Mouse (Mus musculus): Measurements from ENCODE around the gene Sorl1. TPM values are rescaled to one million over a fixed set of nuclear protein-coding genes. Genes with fewer than 3 reads are reported as not detected.

The Sorl1 gene
- polyA plus RNA-seq, 1 experiment from 2014 or later: 2.8 TPM

GRCm38 (mm10) chr9:42125262-42125982 lies 1.3 kb upstream of the Sorl1 start:
- WGBS: 69% methylated on average over 9 of the region's 9 CpGs
- Histone ChIP-seq H3K4me3 (ENCODE audit: low read depth, low read length) (no peak overlapping the region), H3K4me1 (replicated peaks; ENCODE audit: control insufficient read depth, insufficient read depth, low read length) (no peaks in the 10 kb centered on the region), H3K36me3 (ENCODE audit: control insufficient read depth, insufficient read depth) (no peaks in the 10 kb centered on the region), H3K27ac (ENCODE audit: low read depth, low read length) (no peak overlapping the region), H3K4me2 (replicated peaks; ENCODE audit: low read depth) (no peak overlapping the region), H3K9ac (ENCODE audit: low read depth, low read length) (no peak overlapping the region), H3K27me3 (replicated peaks; ENCODE audit: control insufficient read depth, insufficient read depth, low read length) (no peaks in the 10 kb centered on the region), H3K9me3 (ENCODE audit: control insufficient read depth) (no peaks in the 10 kb centered on the region)
- no peak for ATAC-seq
- no peak for TF ChIP-seq CTCF (IDR thresholded peaks at IDR 0.05; ENCODE audit: low read depth)

GRCm38 (mm10) chr9:42123204-42123603 lies 893 bp downstream of the Sorl1 start:
- Histone ChIP-seq H3K27me3 (replicated peaks; ENCODE audit: control insufficient read depth, insufficient read depth, low read length) (no peaks in the 10 kb centered on the region), H3K4me3 (ENCODE audit: low read depth, low read length) (peak overlapping the region; percentile 93), H3K36me3 (ENCODE audit: control insufficient read depth, insufficient read depth) (no peaks in the 10 kb centered on the region), H3K9ac (ENCODE audit: low read depth, low read length) (peak overlapping the region; percentile 69), H3K4me2 (replicated peaks; ENCODE audit: low read depth) (peak overlapping the region; percentile 97), H3K9me3 (ENCODE audit: control insufficient read depth) (no peaks in the 10 kb centered on the region), H3K4me1 (replicated peaks; ENCODE audit: control insufficient read depth, insufficient read depth, low read length) (no peaks in the 10 kb centered on the region), H3K27ac (ENCODE audit: low read depth, low read length) (0 out of 2 replicates have a peak overlapping the region, but pooled peaks have one; percentile 50)
- no peak for TF ChIP-seq CTCF (IDR thresholded peaks at IDR 0.05; ENCODE audit: low read depth)
- no peak for ATAC-seq
- WGBS: 26% methylated on average over 11 of the region's 11 CpGs

GRCm38 (mm10) chr9:42122441-42122840 lies 1.7 kb downstream of the Sorl1 start:
- WGBS: 59% methylated on average over 6 of the region's 6 CpGs
- no peak for TF ChIP-seq CTCF (IDR thresholded peaks at IDR 0.05; ENCODE audit: low read depth)
- Histone ChIP-seq H3K4me3 (ENCODE audit: low read depth, low read length) (peak overlapping the region; percentile 93; the same call in 1 of the 2 replicates), H3K9me3 (ENCODE audit: control insufficient read depth) (no peaks in the 10 kb centered on the region), H3K9ac (ENCODE audit: low read depth, low read length) (no peak overlapping the region), H3K4me2 (replicated peaks; ENCODE audit: low read depth) (peak overlapping the region; percentile 97), H3K4me1 (replicated peaks; ENCODE audit: control insufficient read depth, insufficient read depth, low read length) (no peaks in the 10 kb centered on the region), H3K27me3 (replicated peaks; ENCODE audit: control insufficient read depth, insufficient read depth, low read length) (no peaks in the 10 kb centered on the region), H3K27ac (ENCODE audit: low read depth, low read length) (peak overlapping the region; percentile 31; the same call in 1 of the 2 replicates), H3K36me3 (ENCODE audit: control insufficient read depth, insufficient read depth) (no peaks in the 10 kb centered on the region)
- no peak for ATAC-seq

GRCm38 (mm10) chr9:42121631-42122354 lies 2.3 kb downstream of the Sorl1 start:
- Histone ChIP-seq H3K27me3 (replicated peaks; ENCODE audit: control insufficient read depth, insufficient read depth, low read length) (no peaks in the 10 kb centered on the region), H3K4me1 (replicated peaks; ENCODE audit: control insufficient read depth, insufficient read depth, low read length) (no peaks in the 10 kb centered on the region), H3K4me2 (replicated peaks; ENCODE audit: low read depth) (peak overlapping the region; percentile 97), H3K4me3 (ENCODE audit: low read depth, low read length) (no peak overlapping the region), H3K9me3 (ENCODE audit: control insufficient read depth) (no peaks in the 10 kb centered on the region), H3K27ac (ENCODE audit: low read depth, low read length) (peak overlapping the region; percentile 31), H3K9ac (ENCODE audit: low read depth, low read length) (no peak overlapping the region), H3K36me3 (ENCODE audit: control insufficient read depth, insufficient read depth) (no peaks in the 10 kb centered on the region)
- 55% methylated on average over 10 of the region's 10 CpGs for WGBS
- no peak for TF ChIP-seq CTCF (IDR thresholded peaks at IDR 0.05; ENCODE audit: low read depth)
- peak; percentile 35 for ATAC-seq

GRCm38 (mm10) chr9:42116418-42117056 lies 7.6 kb downstream of the Sorl1 start:
- Histone ChIP-seq H3K4me2 (replicated peaks; ENCODE audit: low read depth) (no peak overlapping the region), H3K9me3 (ENCODE audit: control insufficient read depth) (no peaks in the 10 kb centered on the region), H3K4me3 (ENCODE audit: low read depth, low read length) (no peak overlapping the region), H3K4me1 (replicated peaks; ENCODE audit: control insufficient read depth, insufficient read depth, low read length) (no peaks in the 10 kb centered on the region), H3K27me3 (replicated peaks; ENCODE audit: control insufficient read depth, insufficient read depth, low read length) (no peaks in the 10 kb centered on the region), H3K9ac (ENCODE audit: low read depth, low read length) (no peak overlapping the region), H3K36me3 (ENCODE audit: control insufficient read depth, insufficient read depth) (no peaks in the 10 kb centered on the region), H3K27ac (ENCODE audit: low read depth, low read length) (no peak overlapping the region)
- 59% methylated on average over 10 of the region's 10 CpGs for WGBS
- TF ChIP-seq CTCF (IDR thresholded peaks at IDR 0.05; ENCODE audit: low read depth): no peak
- ATAC-seq: no peak

GRCm38 (mm10) chr9:42115078-42115477 lies 9.0 kb downstream of the Sorl1 start:
- no peak overlapping the region for H3K9ac ChIP-seq (ENCODE audit: low read depth, low read length)
- 50% methylated on average over 7 of the region's 7 CpGs for WGBS
- no peak overlapping the region for H3K4me2 ChIP-seq (replicated peaks; ENCODE audit: low read depth)
- no peaks in the 10 kb centered on the region for H3K4me1 ChIP-seq (replicated peaks; ENCODE audit: control insufficient read depth, insufficient read depth, low read length)
- H3K27me3 ChIP-seq (replicated peaks; ENCODE audit: control insufficient read depth, insufficient read depth, low read length): no peaks in the 10 kb centered on the region
- H3K4me3 ChIP-seq (ENCODE audit: low read depth, low read length): no peak overlapping the region
- no peak for TF ChIP-seq CTCF (IDR thresholded peaks at IDR 0.05; ENCODE audit: low read depth)
- no peaks in the 10 kb centered on the region for H3K9me3 ChIP-seq (ENCODE audit: control insufficient read depth)
- no peaks in the 10 kb centered on the region for H3K36me3 ChIP-seq (ENCODE audit: control insufficient read depth, insufficient read depth)
- ATAC-seq: 0 out of 2 replicates have a peak, but pooled peaks have one; percentile 49
- no peak overlapping the region for H3K27ac ChIP-seq (ENCODE audit: low read depth, low read length)

All from intestine, postnatal 0 days (tissue).